Mouse (Mus musculus) frontal cortex, adult (tissue): Measurements from ENCODE around the gene Arl6ip4.

ENCODE experiments used
- ATAC-seq: cut with Nextera tagmentation; 2 replicates; pipeline ENCODE4 v1.9.2; 2017; ENCODE audit warnings: mild to moderate bottlenecking, moderate library complexity, mixed read lengths; ENCODE audit not compliant: low TSS enrichment

The Arl6ip4 gene

DNA sequence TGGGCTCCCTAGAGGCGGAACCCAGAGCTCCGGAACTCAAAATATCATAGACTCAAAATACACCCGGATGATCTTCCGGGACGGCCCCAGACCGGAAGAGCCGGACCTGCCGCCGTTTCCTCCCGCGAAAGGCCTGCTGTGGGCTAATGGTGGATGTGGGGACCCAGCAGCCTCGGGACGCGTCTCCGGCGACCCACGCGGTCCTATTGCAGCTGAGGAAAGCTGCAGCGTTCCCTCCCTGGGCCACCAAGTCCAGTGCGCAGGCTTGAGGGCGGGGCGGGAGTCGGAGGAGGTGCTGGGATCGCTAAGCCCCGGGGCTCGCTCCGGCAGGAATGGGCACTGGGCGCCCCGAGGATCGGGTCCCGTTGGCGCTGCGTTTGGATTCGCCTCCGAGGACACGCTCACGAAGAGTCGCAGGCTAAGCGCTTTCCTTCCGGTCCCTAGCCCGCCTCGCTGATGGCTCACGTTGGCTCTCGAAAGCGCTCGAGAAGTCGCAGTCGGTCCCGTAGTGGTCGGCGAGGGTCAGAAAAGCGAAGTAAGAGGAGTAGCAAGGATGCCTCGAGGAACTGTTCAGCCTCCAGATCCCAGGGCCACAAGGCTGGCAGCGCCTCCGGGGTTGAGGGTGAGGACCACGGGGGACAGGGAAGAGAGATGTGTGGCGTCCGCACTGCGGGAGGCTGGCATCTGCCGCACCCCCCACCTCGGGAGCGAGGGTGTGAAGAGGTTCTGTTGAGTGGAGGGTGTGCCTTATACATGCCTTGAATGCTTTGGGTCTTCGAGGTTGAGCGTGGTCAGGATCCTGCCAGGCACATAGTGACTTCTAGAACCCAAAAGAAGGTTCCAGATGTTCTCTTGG lies at the start of gene Arl6ip4:
Gene Arl6ip4 (plus strand): TSS at position 100 of the 856 bp plus-strand sequence.
- ATAC-seq: peak; percentile 4; the same call in 1 of the 2 replicates

DNA sequence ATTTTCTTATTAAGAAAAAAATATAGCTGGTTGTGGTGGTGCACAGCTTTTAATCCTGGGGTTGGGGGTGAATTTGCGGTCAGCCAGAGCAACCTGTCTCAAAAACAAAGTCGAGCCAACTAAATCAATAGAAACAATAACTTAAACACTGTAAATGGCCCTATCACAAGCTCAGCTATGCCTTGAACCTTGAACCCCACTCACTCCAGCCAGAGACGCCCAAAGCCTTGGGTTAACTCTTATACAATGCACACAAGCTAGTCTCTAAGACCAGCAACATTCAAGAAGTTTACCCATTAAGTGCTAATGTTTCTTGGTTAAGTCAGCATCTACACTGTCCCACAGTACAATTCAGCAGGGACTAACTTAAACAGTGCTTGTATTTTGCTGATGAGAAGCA lies 46.2 kb upstream of the Arl6ip4 start:
- no peak for ATAC-seq

DNA sequence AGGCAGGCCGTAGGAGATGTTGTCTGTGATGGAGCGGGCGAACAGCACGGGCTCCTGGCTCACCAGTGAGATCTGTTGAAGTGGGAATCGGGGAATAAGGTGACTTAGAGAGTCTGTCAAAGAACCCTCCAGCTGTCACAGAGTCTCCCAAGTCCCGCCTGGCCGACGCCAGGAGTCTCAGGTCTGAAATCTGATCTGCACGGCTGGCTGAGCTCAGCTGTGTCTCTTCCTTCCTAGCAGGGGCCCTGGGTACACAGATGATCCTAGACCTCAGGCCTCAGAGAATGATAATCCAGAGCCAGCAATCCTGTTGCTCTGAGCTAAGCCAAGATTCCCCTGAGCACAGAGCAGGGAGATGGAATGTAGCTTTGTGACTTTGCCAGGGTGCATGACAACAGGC lies 42.2 kb upstream of the Arl6ip4 start:
- ATAC-seq: no peak

DNA sequence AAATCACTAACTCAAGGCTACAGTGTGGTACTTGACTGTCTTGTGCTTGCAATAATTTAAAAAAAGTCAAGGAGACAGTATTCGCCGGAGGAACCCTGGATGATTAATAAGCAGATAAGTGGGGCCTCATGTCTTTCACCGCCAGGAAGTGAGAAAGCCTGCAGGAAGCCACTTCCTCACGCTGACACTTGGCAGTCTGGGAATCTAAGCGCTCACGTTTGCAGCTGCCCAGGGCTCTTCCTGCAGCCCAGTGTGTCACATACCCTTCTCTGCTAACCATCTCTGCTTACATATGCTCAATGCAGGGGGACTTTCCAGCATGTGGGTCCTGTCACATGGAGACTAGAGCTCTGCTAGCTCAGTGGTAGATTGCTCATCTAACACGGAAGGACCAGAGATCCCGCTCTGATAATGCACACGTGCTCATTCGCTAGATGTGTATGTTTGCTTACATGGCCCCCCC lies 41.0 kb upstream of the Arl6ip4 start:
- ATAC-seq: no peak

DNA sequence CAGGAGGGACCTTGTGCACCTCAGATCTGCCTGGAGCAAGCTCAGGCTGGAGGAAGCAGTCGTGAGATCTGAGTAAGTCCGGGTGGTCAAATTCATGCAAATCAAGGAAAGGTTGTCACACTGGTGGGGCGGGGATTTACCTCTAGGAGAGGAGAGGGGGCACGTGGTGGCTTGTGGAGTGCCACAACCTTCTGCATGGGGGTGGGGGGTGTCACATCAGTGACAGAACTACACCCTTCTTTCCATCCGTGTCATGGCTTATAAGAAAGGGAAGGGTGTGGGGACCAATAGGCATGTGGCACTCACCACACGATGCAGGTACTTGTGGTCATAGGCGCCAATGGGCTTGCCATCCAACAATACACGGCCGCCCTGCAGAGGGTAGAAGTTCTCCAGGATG lies 40.2 kb upstream of the Arl6ip4 start:
- no peak for ATAC-seq

DNA sequence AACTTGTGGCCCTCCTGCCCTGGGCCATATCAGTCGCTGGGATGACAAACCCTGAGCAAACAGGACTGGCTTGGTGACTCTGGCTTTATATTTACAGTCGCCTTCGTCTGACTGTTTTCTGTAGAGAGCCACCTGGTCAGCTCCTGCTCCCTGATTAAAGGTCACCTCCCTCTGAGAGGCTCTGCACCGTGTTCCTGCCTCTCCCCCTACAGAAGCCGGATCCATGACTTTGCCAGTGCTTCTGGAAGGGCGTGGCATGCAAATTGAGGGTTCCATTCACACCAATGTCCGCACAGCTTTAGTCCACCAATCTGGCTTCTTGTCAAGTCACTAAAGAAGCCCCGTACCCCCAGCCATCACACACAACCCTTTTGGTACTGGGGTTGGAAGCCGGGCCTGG lies 39.3 kb upstream of the Arl6ip4 start:
- no peak for ATAC-seq

DNA sequence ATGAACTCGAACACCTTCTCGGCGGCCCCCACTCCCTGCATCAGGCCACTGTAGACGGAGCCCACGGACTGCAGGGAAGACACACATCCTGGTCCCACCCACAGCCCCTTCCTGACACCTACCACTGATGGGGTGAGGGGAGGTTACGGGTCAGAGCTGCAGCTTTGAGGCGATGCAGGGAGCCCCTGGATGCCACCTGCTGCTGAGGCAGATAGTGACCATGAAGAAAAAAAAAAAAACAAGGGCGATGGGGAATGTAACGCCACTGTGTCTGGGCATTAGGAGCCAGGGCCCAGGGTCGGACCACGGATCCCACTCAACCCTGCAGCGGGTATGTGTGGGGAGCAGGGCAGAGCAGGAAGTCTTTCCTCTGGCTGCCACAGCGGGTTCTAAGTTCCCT lies 38.6 kb upstream of the Arl6ip4 start:
- no peak for ATAC-seq

DNA sequence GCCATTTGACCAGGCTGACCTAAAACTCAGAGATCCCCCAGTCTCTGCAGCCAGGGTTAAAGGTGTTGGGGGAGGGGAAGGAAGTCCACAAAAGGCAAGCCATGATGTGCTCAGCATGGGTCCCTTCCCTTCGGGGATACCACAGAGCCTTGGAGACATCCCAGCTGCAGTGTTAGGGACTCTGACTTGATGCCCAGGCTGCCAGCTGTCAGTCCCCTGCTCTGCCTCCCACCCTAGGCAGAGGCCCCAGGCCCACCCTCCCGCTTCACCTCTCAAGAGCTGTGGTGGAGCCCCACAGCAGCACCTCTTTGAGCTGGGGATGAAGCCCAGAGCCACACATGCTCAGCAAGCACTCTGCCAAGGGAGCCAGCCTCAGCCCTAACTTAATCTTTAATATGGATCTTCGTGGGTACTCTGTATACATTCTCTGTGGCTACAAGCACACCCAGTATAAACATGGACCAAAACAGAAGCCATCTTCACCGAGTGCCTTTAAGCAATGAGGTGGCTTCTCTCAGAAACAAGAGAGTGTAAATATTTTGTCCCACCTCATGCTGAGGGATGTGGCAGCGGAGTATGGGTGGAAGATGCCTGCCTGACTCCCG lies 37.9 kb upstream of the Arl6ip4 start:
- ATAC-seq: no peak

DNA sequence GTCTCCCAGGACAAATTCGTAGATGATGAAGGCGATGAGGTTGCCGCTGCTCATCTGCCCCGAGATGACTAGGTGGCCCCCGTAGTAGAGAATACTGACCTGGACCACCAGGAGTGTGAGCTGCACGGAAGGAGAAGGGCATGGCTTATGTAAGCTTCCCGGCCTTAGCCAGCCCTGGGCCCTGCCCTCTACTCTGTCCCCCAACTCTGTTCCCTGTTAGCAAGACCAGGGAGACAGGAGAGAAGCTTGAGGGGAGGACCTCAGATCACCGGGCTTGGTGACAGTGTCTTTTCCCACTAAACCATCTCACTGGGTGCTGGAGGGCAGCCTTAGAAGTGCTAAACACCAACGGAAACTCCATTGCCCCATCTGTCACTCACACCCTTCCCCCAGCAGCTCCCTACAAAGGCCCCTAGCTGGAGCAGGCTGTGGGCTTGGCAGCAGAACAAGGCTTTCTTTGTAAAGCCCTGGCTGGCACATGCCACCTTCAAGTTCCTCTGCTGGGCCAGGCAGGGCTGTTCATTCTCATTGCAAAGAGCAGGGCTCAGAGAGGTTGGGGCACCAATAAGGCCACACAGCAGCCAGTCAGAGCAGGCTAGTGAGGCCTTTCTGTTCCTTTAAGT lies 37.0 kb upstream of the Arl6ip4 start:
- ATAC-seq: peak; percentile 64

DNA sequence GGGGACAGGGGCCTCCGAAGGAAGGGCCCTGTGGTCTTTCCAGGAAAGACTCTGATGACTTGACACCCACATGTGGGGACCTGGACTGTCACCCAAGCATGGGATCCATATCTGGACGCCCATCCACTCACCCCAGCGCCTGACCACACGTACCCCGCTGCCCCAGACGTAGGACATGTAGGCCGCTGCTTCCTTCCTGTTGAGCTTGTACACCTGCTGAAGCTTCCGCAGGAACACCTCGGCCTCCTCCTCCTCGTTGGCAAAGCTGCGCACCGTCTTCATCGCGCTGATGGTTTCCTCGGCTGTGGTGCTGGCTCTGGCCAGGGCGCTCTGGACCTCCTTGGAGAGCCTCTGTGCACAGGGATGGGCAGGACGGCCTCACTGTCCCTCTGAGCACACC lies 36.0 kb upstream of the Arl6ip4 start:
- no peak for ATAC-seq

DNA sequence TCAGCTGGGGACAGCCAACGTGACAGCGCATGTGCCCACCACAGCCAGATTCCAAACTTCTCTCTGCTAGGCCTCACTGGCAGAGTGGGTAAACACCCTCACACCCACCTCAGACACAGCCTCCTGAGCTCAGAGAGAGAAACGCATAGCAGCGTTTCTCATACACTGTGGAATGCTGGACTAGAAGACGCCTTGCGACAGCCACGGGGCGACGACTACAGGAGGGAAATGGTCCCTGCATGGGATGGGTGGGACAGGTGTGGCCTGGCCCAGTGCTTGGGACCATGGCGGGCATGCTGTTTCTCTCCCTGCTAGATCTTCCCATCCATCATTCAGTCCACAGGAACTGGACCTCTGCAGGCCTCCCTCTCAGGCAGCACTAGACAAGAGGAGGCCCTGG lies 33.4 kb upstream of the Arl6ip4 start:
- ATAC-seq: no peak

DNA sequence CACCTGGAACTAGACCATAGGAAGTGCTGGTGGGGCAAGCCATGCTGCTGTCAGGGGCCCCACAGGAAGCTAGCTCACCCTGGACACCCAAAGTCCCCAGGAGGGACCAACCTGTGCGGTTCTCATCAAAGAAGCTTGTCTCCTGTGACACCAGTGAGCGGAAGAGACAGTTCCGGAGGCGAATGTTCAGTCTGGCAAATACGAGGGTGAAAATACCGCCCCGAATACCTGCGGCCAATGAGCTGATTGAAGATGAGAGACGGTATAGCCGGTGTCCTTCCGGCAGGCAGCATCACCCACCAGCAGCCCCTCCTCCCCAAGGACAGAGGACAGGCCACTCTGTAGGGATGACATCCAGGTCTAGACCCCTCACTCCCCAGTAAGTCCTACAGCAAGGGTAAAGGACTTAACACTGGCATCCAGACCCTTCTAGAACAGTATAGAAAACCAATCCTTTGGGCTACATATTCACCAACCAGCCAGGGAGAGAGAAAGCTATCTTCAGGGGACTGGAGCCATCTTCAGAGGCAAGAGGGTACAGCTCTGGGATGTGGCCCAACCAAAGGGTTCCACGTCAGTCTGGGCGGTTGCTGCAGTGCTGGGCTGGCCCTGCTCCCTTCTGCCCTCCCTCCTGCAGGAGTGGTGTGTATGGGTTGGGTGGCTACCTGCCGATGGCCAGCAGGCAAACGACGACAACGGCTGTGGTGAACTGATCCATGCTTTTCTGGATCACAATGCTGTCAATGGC lies 32.8 kb upstream of the Arl6ip4 start:
- ATAC-seq: no peak

DNA sequence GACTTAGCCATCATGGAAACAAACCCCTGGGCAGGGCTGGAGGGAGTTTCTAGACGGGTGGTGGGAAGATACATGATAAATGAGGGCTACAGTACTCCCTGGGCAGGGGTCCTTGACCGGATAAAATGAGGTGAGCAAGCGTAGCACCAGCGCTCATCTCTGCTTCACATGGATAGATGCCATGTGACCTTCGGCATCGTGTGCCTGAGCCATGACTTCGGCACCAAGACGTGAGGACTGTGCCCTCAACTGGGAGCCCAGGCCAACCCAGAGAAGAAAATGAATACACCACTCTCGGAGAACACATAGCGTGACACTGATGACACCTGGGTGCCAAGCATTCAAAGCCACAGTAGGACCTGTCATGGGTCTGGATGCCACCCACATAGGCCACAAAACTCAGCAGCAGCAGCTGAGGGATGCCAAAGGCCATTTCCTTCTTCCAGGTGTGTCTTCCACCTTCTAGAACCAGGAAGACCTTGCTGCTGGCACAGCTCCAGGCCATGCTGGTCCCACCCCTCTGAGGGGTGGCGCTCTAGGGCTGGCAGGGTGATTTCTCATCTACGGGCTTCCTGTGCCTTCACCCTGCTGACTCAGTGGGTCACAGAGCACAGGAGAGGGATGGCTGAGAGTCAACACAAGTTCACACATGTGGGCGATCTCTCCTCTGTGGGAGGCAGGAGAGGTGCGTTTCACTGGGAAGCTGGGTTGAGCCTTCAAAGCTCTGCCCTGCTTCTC lies 31.9 kb upstream of the Arl6ip4 start:
- ATAC-seq: no peak

DNA sequence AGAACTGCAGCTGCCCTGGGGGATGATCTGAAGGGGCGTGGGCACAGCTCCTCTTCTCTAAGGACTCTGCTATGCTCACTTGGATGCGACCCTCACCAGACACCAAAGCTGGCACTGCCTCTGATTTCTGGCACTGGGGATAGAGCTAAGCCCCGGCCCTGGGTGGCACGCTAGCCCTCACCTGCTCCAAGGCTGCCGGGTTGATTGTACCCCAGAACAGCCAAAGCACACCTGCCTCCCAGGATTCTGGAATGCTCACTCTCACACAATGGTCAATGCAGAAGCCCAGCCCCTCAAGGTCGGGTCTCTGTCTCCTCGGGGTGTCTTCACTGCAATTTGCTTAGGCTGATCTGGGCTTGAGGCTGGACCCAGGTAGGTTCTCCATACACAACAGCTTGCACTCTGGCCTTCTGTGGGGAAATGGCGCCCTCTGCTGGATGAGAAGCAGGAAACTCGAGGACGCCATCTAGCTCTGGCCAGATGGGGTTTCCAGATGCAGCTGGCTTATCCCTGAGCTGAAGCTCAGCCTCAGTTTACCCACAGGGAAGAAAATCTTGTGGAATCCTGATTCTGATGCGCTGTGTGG lies 31.2 kb upstream of the Arl6ip4 start:
- ATAC-seq: peak; percentile 53

DNA sequence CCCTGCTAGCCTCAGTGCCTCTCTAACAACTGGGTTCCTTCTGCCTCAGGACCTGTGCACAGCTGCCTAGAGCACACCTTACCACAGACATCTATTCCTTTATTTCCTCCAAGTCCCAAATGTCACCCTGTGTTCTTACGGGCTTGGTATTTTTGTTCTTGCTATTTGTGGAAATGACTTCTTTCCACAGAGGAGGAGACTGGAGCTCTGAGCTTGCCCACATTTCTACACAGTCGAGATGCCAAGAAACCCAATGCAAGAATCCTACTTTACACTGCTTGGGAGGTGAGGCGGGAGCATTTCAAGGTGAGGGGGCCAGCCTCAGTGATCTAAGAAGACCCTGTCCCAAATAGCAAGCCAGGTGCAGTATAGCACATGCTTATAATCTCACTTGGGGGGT lies 30.4 kb upstream of the Arl6ip4 start:
- ATAC-seq: peak; percentile 72

DNA sequence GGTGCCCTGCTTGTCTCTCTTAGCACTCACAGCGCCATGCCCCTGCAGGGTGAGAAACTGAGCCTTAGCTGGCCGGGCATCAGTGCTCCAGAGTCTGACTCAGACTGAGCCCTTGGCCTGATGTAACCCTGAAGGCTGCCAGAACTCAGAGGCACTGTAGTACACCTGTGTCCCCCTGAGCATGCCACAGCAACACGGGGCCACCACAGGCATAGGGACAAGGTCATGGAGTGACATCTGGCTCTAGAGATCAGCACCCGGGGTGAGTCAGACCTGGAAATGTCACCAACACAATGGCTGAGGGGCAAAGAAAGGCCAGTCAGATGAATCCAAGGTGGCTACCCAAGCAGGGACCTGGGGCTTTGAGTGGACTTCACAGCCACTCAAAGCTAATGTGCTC lies 29.0 kb upstream of the Arl6ip4 start:
- no peak for ATAC-seq

DNA sequence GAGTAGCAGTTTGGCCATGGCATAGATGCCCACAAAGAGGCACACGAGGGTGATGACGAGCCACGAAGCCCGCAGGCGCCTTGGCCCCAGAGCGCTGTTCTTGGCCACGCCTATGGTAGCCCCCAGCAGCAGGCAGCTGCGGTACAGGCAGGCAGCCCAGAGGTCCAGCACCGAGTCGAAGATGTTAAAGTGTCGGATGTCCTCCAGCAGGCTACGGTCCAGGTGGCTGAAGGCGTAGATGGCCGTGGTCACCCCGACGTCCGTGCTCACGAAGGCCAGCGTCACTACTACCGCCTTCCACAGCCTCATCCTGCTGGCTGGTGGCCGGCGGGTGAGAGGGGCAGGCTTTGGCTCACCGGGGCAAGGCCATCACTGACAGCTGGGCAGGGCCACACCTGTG lies 26.0 kb upstream of the Arl6ip4 start:
- ATAC-seq: no peak

DNA sequence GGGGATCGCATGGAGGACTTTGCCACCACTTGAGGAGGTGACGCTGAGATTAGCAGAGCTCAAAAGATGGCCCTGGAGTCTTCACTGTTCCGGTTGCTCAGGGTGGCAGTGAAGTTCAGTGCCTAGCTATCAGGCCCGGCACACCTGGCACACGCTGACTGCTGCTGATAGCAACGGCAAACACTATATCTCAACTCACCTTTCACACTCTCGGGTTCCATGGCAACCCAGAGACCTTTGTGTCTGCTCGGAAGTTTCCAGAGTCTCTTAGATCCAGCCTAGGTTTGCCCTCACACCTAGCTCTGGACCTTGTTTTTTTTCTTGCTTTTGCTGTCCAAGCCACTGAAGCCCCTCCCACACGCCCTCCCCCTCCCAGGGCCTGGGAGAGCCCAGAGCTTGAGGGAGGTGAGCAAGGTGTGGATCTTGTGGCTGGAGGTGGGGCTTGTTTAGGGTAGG lies 23.9 kb upstream of the Arl6ip4 start:
- ATAC-seq: no peak

DNA sequence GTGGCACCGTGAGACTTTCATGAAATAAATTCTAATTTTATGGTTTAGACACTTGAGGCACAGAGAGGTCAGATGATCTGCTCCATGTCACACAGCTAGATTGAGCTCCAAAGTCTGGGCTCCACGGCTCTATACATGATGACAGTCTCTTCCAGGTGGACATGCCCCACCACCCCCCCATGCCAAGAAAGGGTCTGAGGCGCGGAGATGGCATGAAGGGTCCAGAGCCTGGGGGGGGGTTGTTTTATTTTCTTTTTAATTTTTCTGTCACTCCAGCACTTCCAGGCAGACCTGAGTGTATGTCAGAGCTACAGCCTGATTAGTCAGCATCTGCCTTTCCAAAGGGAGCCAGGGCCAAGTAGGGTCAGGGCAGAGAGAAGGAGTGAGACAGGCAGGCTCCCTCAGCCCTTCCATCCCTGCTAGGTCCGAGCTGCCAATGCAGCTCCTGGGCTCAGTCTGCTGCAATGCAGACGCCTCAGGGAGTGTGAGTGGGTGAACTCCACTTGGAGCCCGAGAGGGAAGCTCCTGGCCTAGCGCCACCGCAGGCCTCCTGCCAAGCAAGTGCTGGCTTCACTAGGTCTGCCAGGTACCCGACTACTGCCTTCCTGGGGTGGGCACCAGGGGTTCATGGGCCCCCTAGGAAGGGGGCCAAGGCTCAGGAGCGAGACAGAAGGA lies 22.6 kb upstream of the Arl6ip4 start:
- ATAC-seq: peak; percentile 53

DNA sequence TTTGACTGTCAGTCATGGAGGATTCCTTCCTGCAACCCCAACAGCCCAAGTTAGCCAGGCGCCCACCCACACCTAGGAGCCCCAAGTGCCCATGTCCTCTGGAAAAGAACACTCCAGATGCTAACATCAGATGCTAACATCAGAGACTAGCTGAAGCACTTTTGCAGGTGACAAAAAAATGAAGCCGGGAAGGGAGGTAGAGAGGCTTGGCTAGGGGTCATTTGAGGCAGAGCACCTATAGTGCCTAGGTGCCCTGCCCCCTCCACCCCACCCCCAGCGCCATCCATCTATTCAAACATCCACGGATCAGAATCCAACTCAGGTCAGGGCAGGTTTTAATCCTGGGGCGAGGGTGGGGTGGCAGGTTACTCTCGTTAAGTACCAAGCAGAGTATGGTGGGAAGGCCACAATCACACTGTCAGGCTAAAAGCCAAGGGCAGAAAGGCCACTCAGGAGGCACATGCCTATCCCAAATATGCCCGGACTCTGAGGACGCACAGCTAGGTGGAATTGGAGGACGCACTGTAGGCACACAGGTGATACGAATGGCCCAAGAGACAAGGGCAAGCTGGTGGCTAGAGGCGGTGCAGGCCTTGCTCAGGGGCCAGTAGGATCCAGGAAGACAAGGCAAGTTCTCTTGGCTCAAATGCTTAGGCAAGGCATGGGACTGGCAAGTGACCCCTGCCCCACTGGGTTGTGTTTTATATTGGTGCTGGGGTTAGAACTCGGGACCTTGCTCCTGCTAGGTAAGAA lies 21.9 kb upstream of the Arl6ip4 start:
- peak; percentile 7; the same call in 1 of the 2 replicates for ATAC-seq
